Mouse (Mus musculus): ENCODE results near the gene C1d. TPM values are rescaled to one million over a fixed set of nuclear protein-coding genes. Genes with fewer than 3 reads are reported as not detected.

The C1d gene
- total RNA-seq, 2 experiments from 2014 or later: 38.8 to 45.1 TPM

Other genes starting within 250 kb of the C1d start
- gene Cnrip1, start 206.0 kb upstream of the C1d start, total RNA-seq (2021): 1 to 10 TPM; 7.4 to 8.0 TPM
- 1 to 10 TPM; 2.4 to 2.6 TPM for gene Plek, start 205.2 kb upstream of the C1d start, total RNA-seq (2021)
- gene Ppp3r1, start 98.3 kb upstream of the C1d start, total RNA-seq (2021): 10 to 100 TPM; 78.9 to 79.6 TPM
- 1 to 10 TPM; 7.4 to 8.5 TPM for gene Wdr92, start 75.5 kb upstream of the C1d start, total RNA-seq (2021)
- 10 to 100 TPM; 33.2 to 35.8 TPM for gene Pno1, start 46.0 kb upstream of the C1d start, total RNA-seq (2021)